Comparison of ENCODE assay signal across 22 mouse cellular contexts in the genomic region with DNA sequence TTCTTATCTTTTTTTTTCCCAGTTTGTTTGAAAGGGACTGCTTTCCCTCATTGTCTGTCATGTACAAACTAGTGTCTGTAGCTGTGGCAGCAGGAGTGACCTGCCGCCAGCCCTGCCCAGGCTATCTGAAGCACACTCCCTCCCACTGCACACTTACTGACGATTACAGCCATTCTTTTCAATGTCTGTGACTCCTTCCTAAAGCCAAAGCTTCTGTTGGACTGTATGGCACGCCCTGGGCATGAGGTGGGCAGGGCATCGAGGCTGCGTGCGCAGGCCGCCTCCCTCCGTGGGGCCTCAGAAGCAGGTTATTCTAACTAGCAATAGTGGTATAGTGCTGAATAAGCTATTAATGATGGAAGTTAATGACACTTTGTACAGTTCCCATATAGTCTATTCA. TPM values are rescaled to one million over a fixed set of nuclear protein-coding genes. Genes with fewer than 3 reads are reported as not detected.
DNase-seq lines count a peak whose midpoint lies in the region; ATAC-seq and TF ChIP-seq lines count a peak whose summit lies in the region.
"Had no signal": no experiment of that assay in that cellular context is flagged by ENCODE, and none has a peak within 500 bp of the region (broad histone marks: within the 10 kb centered on the region; RNA-seq: fewer than 3 reads in every experiment).

No protein-coding gene starts in this region.

- ATAC-seq in stomach, embryonic 14.5 days (ENCODE audit: insufficient number of reproducible peaks, insufficient read depth, low FRiP score, low read depth), result 0 out of 2 replicates have a peak, but pooled peaks have one; percentile 4
- ATAC-seq in stomach, embryonic 15.5 days (ENCODE audit: insufficient read depth, low FRiP score, low read depth), result peak; percentile 56
- ATAC-seq in stomach, embryonic 16.5 days (ENCODE audit: insufficient read depth, low FRiP score), result peak; percentile 56; the same call in 1 of the 2 replicates
- peak; percentile 90 for ATAC-seq in stomach, postnatal 0 days (ENCODE audit: low FRiP score, low TSS enrichment)
- ATAC-seq in granulocyte monocyte progenitor cell, adult 5-6 weeks (replicated peaks; ENCODE audit: poor library complexity, severe bottlenecking), result no peak
- no peak for ATAC-seq in forebrain, embryonic 13.5 days
- ATAC-seq in intestine, postnatal 0 days, result no peak
- ATAC-seq: activated CD4-positive, CD25-positive, alpha-beta regulatory T cell, adult 4 months; CD4-positive, CD25-positive, alpha-beta regulatory T cell, adult 4 months; Patski had no signal

- DNase-seq in stomach, postnatal 0 days (ENCODE audit: low spot score), result peak; percentile 82
- DNase-seq in urinary bladder, postnatal 25 days (ENCODE audit: low spot score), result no peak
- DNase-seq: adrenal gland, adult 2 months; adrenal gland, adult 8-10 months; adrenal gland, postnatal 10 days; adrenal gland, postnatal 14 days; adrenal gland, postnatal 25 days; adrenal gland, postnatal 36 days; B cell, adult 2 months; cerebellum, adult 11 months; cerebellum, adult 11-12 months had no signal

- H3K9ac ChIP-seq in stomach, embryonic 14.5 days (replicated peaks; ENCODE audit: low read depth, low read length), result no peak overlapping the region
- H3K9ac ChIP-seq in stomach, embryonic 15.5 days, result no peak overlapping the region
- H3K9ac ChIP-seq in stomach, embryonic 16.5 days (ENCODE audit: low read length), result no peak overlapping the region
- H3K9ac ChIP-seq in stomach, postnatal 0 days (ENCODE audit: low read length), result no peak overlapping the region
- H3K9ac ChIP-seq in forebrain, embryonic 13.5 days, result no peak overlapping the region
- H3K9ac ChIP-seq in intestine, postnatal 0 days (ENCODE audit: low read depth, low read length), result no peak overlapping the region

- no peak overlapping the region for H3K4me2 ChIP-seq in stomach, embryonic 14.5 days (replicated peaks; ENCODE audit: low read depth, low read length)
- no peak overlapping the region for H3K4me2 ChIP-seq in stomach, embryonic 15.5 days
- no peak overlapping the region for H3K4me2 ChIP-seq in stomach, embryonic 16.5 days (ENCODE audit: low read depth, low read length)
- no peak overlapping the region for H3K4me2 ChIP-seq in stomach, postnatal 0 days (replicated peaks; ENCODE audit: low read depth)
- H3K4me2 ChIP-seq in forebrain, embryonic 13.5 days, result no peak overlapping the region
- no peak overlapping the region for H3K4me2 ChIP-seq in intestine, postnatal 0 days (replicated peaks; ENCODE audit: low read depth)

- H3K36me3 ChIP-seq in stomach, embryonic 14.5 days (ENCODE audit: control insufficient read depth, insufficient read depth, low read length), result no peaks in the 10 kb centered on the region
- H3K36me3 ChIP-seq in stomach, embryonic 15.5 days, result no peaks in the 10 kb centered on the region
- H3K36me3 ChIP-seq in stomach, embryonic 16.5 days (ENCODE audit: control insufficient read depth, insufficient read depth, low read length), result no peaks in the 10 kb centered on the region
- no peaks in the 10 kb centered on the region for H3K36me3 ChIP-seq in stomach, postnatal 0 days (ENCODE audit: control insufficient read depth, insufficient read depth, low read length)
- no peaks in the 10 kb centered on the region for H3K36me3 ChIP-seq in forebrain, embryonic 13.5 days (ENCODE audit: poor library complexity, severe bottlenecking)
- no peaks in the 10 kb centered on the region for H3K36me3 ChIP-seq in intestine, postnatal 0 days (ENCODE audit: control insufficient read depth, insufficient read depth)
- H3K36me3 ChIP-seq: G1E had no signal

- no peaks in the 10 kb centered on the region for H3K27me3 ChIP-seq in stomach, embryonic 14.5 days (ENCODE audit: control insufficient read depth, insufficient read depth, low read length)
- H3K27me3 ChIP-seq in stomach, embryonic 15.5 days (replicated peaks), result no peaks in the 10 kb centered on the region
- H3K27me3 ChIP-seq in stomach, embryonic 16.5 days (ENCODE audit: control insufficient read depth, insufficient read depth, low read length), result no peaks in the 10 kb centered on the region
- H3K27me3 ChIP-seq in stomach, postnatal 0 days (ENCODE audit: control insufficient read depth, insufficient read depth, low read length), result no peaks in the 10 kb centered on the region
- no peaks in the 10 kb centered on the region for H3K27me3 ChIP-seq in forebrain, embryonic 13.5 days
- H3K27me3 ChIP-seq in intestine, postnatal 0 days (replicated peaks; ENCODE audit: control insufficient read depth, insufficient read depth, low read length), result no peaks in the 10 kb centered on the region
- H3K27me3 ChIP-seq: CH12.LX, Patski had no signal

- no peak for TF ChIP-seq CTCF in stomach, postnatal 0 days (IDR thresholded peaks at IDR 0.05; ENCODE audit: low read depth)
- TF ChIP-seq CTCF in intestine, postnatal 0 days (IDR thresholded peaks at IDR 0.05; ENCODE audit: low read depth), result no peak

- H3K4me1 ChIP-seq in stomach, embryonic 14.5 days (ENCODE audit: control insufficient read depth, insufficient read depth, low read length), result peaks cover 11% of the 10 kb centered on the region
- H3K4me1 ChIP-seq in stomach, embryonic 15.5 days, result no peaks in the 10 kb centered on the region
- H3K4me1 ChIP-seq in stomach, embryonic 16.5 days (ENCODE audit: control insufficient read depth, insufficient read depth, low read length), result 0 out of 2 replicates have a peak, but pooled peaks cover 7% of the 10 kb centered on the region
- H3K4me1 ChIP-seq in stomach, postnatal 0 days (replicated peaks; ENCODE audit: control insufficient read depth, insufficient read depth), result no peaks in the 10 kb centered on the region
- peaks cover 3% of the 10 kb centered on the region; the same call in 1 of the 2 replicates for H3K4me1 ChIP-seq in forebrain, embryonic 13.5 days
- no peaks in the 10 kb centered on the region for H3K4me1 ChIP-seq in intestine, postnatal 0 days (replicated peaks; ENCODE audit: control insufficient read depth, insufficient read depth, low read length)

- no peak overlapping the region for H3K4me3 ChIP-seq in stomach, embryonic 14.5 days (ENCODE audit: low read depth, low read length)
- H3K4me3 ChIP-seq in stomach, embryonic 15.5 days (replicated peaks), result no peak overlapping the region
- H3K4me3 ChIP-seq in stomach, embryonic 16.5 days (replicated peaks; ENCODE audit: low read length), result no peak overlapping the region
- no peak overlapping the region for H3K4me3 ChIP-seq in stomach, postnatal 0 days (ENCODE audit: low read depth, low read length)
- no peak overlapping the region for H3K4me3 ChIP-seq in forebrain, embryonic 13.5 days
- H3K4me3 ChIP-seq in intestine, postnatal 0 days (ENCODE audit: low read depth, low read length), result no peak overlapping the region

- TF ChIP-seq EP300 in stomach, postnatal 0 days (optimal IDR thresholded peaks at IDR 0.05), result no peak

- 83% methylated on average over 8 of the region's 8 CpGs for WGBS in stomach, embryonic 14.5 days
- 70% methylated on average over 8 of the region's 8 CpGs for WGBS in stomach, embryonic 15.5 days
- WGBS in stomach, embryonic 16.5 days, result 76% methylated on average over 8 of the region's 8 CpGs
- 60% methylated on average over 8 of the region's 8 CpGs for WGBS in stomach, postnatal 0 days
- WGBS in forebrain, embryonic 13.5 days, result 85% methylated on average over 8 of the region's 8 CpGs
- WGBS in intestine, postnatal 0 days, result 61% methylated on average over 8 of the region's 8 CpGs

- no peaks in the 10 kb centered on the region for H3K9me3 ChIP-seq in stomach, embryonic 14.5 days (ENCODE audit: control insufficient read depth, low read depth, low read length)
- no peaks in the 10 kb centered on the region for H3K9me3 ChIP-seq in stomach, embryonic 15.5 days
- H3K9me3 ChIP-seq in stomach, embryonic 16.5 days (replicated peaks; ENCODE audit: control insufficient read depth, low read length), result no peaks in the 10 kb centered on the region
- H3K9me3 ChIP-seq in stomach, postnatal 0 days (ENCODE audit: control insufficient read depth, low read length), result no peaks in the 10 kb centered on the region
- H3K9me3 ChIP-seq in forebrain, embryonic 13.5 days (replicated peaks), result no peaks in the 10 kb centered on the region
- H3K9me3 ChIP-seq in intestine, postnatal 0 days (ENCODE audit: control insufficient read depth), result no peaks in the 10 kb centered on the region
- H3K9me3 ChIP-seq: G1E had no signal

- H3K27ac ChIP-seq in stomach, embryonic 14.5 days (ENCODE audit: low read length), result no peak overlapping the region
- H3K27ac ChIP-seq in stomach, embryonic 15.5 days, result no peak overlapping the region
- H3K27ac ChIP-seq in stomach, embryonic 16.5 days (ENCODE audit: low read length), result no peak overlapping the region
- no peak overlapping the region for H3K27ac ChIP-seq in stomach, postnatal 0 days (replicated peaks)
- no peak overlapping the region for H3K27ac ChIP-seq in forebrain, embryonic 13.5 days
- no peak overlapping the region for H3K27ac ChIP-seq in intestine, postnatal 0 days (ENCODE audit: low read depth, low read length)

RNA-seq across cellular contexts. Expression of gene Rrp1b, which starts 19.4 kb away (rescaled TPM):
- polyA plus RNA-seq in stomach, embryonic 14.5 days (2014; fragmentation: Nextera tagmentation; extraction: Ambion mirVana), result 55.1 and 60.8 TPM in 2 replicates
- polyA plus RNA-seq in stomach, embryonic 15.5 days (2015; fragmentation: Nextera tagmentation; extraction: Ambion mirVana), result 43.4 and 50.8 TPM in 2 replicates
- polyA plus RNA-seq in stomach, embryonic 16.5 days (2015; fragmentation: Nextera tagmentation; extraction: Ambion mirVana), result 40.1 and 42.6 TPM in 2 replicates
- 18.6 and 19.2 TPM in 2 replicates for polyA plus RNA-seq in stomach, postnatal 0 days (2015; fragmentation: Nextera tagmentation; extraction: Ambion mirVana)
- 92.0 and 114 TPM in 2 replicates for total RNA-seq in granulocyte monocyte progenitor cell, adult 5-6 weeks (2014; fragmentation: Nextera tagmentation)
- total RNA-seq in granulocyte monocyte progenitor cell, adult 5-6 weeks (2017), result 46.6 and 47.0 TPM in 2 replicates
- 52.8 and 58.6 TPM in 2 replicates for polyA plus RNA-seq in forebrain, embryonic 13.5 days (2015; fragmentation: Nextera tagmentation; extraction: Ambion mirVana)
- polyA plus RNA-seq in intestine, postnatal 0 days (2015; fragmentation: Nextera tagmentation; extraction: Ambion mirVana), result 11.6 and 14.5 TPM in 2 replicates

RNA-seq across cellular contexts. Expression of gene Hsf2bp, which starts 19.7 kb away (rescaled TPM):
- polyA plus RNA-seq in stomach, embryonic 14.5 days (2014; fragmentation: Nextera tagmentation; extraction: Ambion mirVana), result 0.17 and 0.78 TPM in 2 replicates
- polyA plus RNA-seq in stomach, embryonic 15.5 days (2015; fragmentation: Nextera tagmentation; extraction: Ambion mirVana), result 0.48 and 0.50 TPM in 2 replicates
- 0.07 and 0.45 TPM in 2 replicates for polyA plus RNA-seq in stomach, embryonic 16.5 days (2015; fragmentation: Nextera tagmentation; extraction: Ambion mirVana)
- 0.41 and 0.52 TPM in 2 replicates for polyA plus RNA-seq in stomach, postnatal 0 days (2015; fragmentation: Nextera tagmentation; extraction: Ambion mirVana)
- total RNA-seq in granulocyte monocyte progenitor cell, adult 5-6 weeks (2014; fragmentation: Nextera tagmentation), result not detected in 2 replicates
- not detected in 2 replicates for total RNA-seq in granulocyte monocyte progenitor cell, adult 5-6 weeks (2017)
- polyA plus RNA-seq in forebrain, embryonic 13.5 days (2015; fragmentation: Nextera tagmentation; extraction: Ambion mirVana), result 0.43 TPM in 2 replicates
- polyA plus RNA-seq in intestine, postnatal 0 days (2015; fragmentation: Nextera tagmentation; extraction: Ambion mirVana), result 4.1 and 5.3 TPM in 2 replicates
- total RNA-seq: G1E had no signal
- polyA plus RNA-seq: adrenal gland, adult 2 months; G1E had no signal

Comparison
In these comparisons a context has a peak if more than half of its experiments do, and no peak if none do; other contexts are left out.
1. ATAC-seq: peak in stomach, embryonic 14.5 days (single experiment), stomach, embryonic 15.5 days (single experiment), stomach, embryonic 16.5 days (single experiment) and stomach, postnatal 0 days (single experiment); none in granulocyte monocyte progenitor cell, adult 5-6 weeks (single experiment), forebrain, embryonic 13.5 days (single experiment) and intestine, postnatal 0 days (single experiment).